Mouse (Mus musculus): ENCODE results near the gene Slc27a1.

GRCm38 (mm10) chr8:71597451-71597850, 28.8 kb downstream of the Slc27a1 start, which contains the start of gene Fam129c:
- TF ChIP-seq CTCF (IDR thresholded peaks at IDR 0.05; ENCODE audit: borderline replicate concordance, insufficient read depth, low read length): no peak
- no peak for TF ChIP-seq POLR2A (IDR thresholded peaks at IDR 0.05; ENCODE audit: low read depth, low read length)
